Mouse (Mus musculus): ENCODE measurements around the gene Itgb6. TPM values are rescaled to one million over a fixed set of nuclear protein-coding genes. Genes with fewer than 3 reads are reported as not detected.

Itgb6 gene
- total and polyA plus RNA-seq, 2 experiments from 2014 or later: 0.51 to 2.4 TPM

GRCm38 (mm10) chr2:60658992-60659391 is 63.5 kb downstream of the Itgb6 start:
- no peak for ATAC-seq (ENCODE audit: insufficient read depth, low read depth)
- no peak overlapping the region for H3K4me2 ChIP-seq (ENCODE audit: low read depth, low read length)
- no peak overlapping the region for H3K4me3 ChIP-seq (ENCODE audit: low read depth, low read length)

GRCm38 (mm10) chr2:60654828-60655227 is 67.6 kb downstream of the Itgb6 start:
- DNase-seq (ENCODE audit: low spot score): no peak
- no peaks in the 10 kb centered on the region for H3K36me3 ChIP-seq (replicated peaks; ENCODE audit: control insufficient read depth, insufficient read depth, low read length)
- no peak overlapping the region for H3K4me2 ChIP-seq (ENCODE audit: low read depth, low read length)
- H3K4me1 ChIP-seq (ENCODE audit: control insufficient read depth, insufficient read depth): no peaks in the 10 kb centered on the region
- H3K27ac ChIP-seq (ENCODE audit: low read depth): no peak overlapping the region
- H3K27me3 ChIP-seq (ENCODE audit: control insufficient read depth, insufficient read depth, low read length): no peaks in the 10 kb centered on the region
- TF ChIP-seq EP300 (IDR thresholded peaks at IDR 0.05; ENCODE audit: low read depth): no peak
- no peak for TF ChIP-seq CTCF (IDR thresholded peaks at IDR 0.05; ENCODE audit: low read depth)
- no peaks in the 10 kb centered on the region for H3K9me3 ChIP-seq (replicated peaks; ENCODE audit: control insufficient read depth, low read length)
- ATAC-seq (ENCODE audit: insufficient read depth, low read depth): no peak
- 39% methylated on average over 4 of the region's 4 CpGs for WGBS
- no peak overlapping the region for H3K9ac ChIP-seq (replicated peaks; ENCODE audit: low read depth, low read length)
- H3K4me3 ChIP-seq (ENCODE audit: low read depth, low read length): no peak overlapping the region

More at GRCm38 (mm10) chr2:60658992-60659391, 63.5 kb downstream of the Itgb6 start:
- Histone ChIP-seq H3K36me3 (replicated peaks; ENCODE audit: control insufficient read depth, insufficient read depth, low read length) (no peaks in the 10 kb centered on the region), H3K27me3 (ENCODE audit: control insufficient read depth, insufficient read depth, low read length) (no peaks in the 10 kb centered on the region), H3K27ac (ENCODE audit: low read depth) (no peak overlapping the region), H3K4me1 (ENCODE audit: control insufficient read depth, insufficient read depth) (no peaks in the 10 kb centered on the region), H3K9ac (replicated peaks; ENCODE audit: low read depth, low read length) (no peak overlapping the region), H3K9me3 (replicated peaks; ENCODE audit: control insufficient read depth, low read length) (no peaks in the 10 kb centered on the region)
- 71% methylated on average over 3 of the region's 3 CpGs for WGBS
- DNase-seq (ENCODE audit: low spot score): no peak
- TF ChIP-seq EP300 (IDR thresholded peaks at IDR 0.05; ENCODE audit: low read depth) (no peak), CTCF (IDR thresholded peaks at IDR 0.05; ENCODE audit: low read depth) (no peak)

GRCm38 (mm10) chr2:60650155-60650554 is 72.3 kb downstream of the Itgb6 start:
- Histone ChIP-seq H3K9me3 (replicated peaks; ENCODE audit: control insufficient read depth, low read length) (no peaks in the 10 kb centered on the region), H3K4me3 (ENCODE audit: low read depth, low read length) (no peak overlapping the region), H3K36me3 (replicated peaks; ENCODE audit: control insufficient read depth, insufficient read depth, low read length) (no peaks in the 10 kb centered on the region), H3K27me3 (ENCODE audit: control insufficient read depth, insufficient read depth, low read length) (no peaks in the 10 kb centered on the region), H3K9ac (replicated peaks; ENCODE audit: low read depth, low read length) (no peak overlapping the region), H3K4me1 (ENCODE audit: control insufficient read depth, insufficient read depth) (no peaks in the 10 kb centered on the region), H3K27ac (ENCODE audit: low read depth) (no peak overlapping the region), H3K4me2 (ENCODE audit: low read depth, low read length) (no peak overlapping the region)
- 77% methylated on average over 5 of the region's 5 CpGs for WGBS
- TF ChIP-seq CTCF (IDR thresholded peaks at IDR 0.05; ENCODE audit: low read depth) (no peak), EP300 (IDR thresholded peaks at IDR 0.05; ENCODE audit: low read depth) (no peak)
- no peak for DNase-seq (ENCODE audit: low spot score)
- ATAC-seq (ENCODE audit: insufficient read depth, low read depth): no peak

- H3K4me1 ChIP-seq (ENCODE audit: control insufficient read depth, insufficient read depth): no peaks in the 10 kb centered on the region
- H3K27ac ChIP-seq (ENCODE audit: low read depth): no peak overlapping the region
- no peaks in the 10 kb centered on the region for H3K27me3 ChIP-seq (ENCODE audit: control insufficient read depth, insufficient read depth, low read length)
- DNase-seq (ENCODE audit: low spot score) (no peak), ATAC-seq (ENCODE audit: insufficient read depth, low read depth) (no peak)
- WGBS: 81% methylated on average over 5 of the region's 5 CpGs
- no peak overlapping the region for H3K9ac ChIP-seq (replicated peaks; ENCODE audit: low read depth, low read length)
- no peak overlapping the region for H3K4me3 ChIP-seq (ENCODE audit: low read depth, low read length)
- no peaks in the 10 kb centered on the region for H3K36me3 ChIP-seq (replicated peaks; ENCODE audit: control insufficient read depth, insufficient read depth, low read length)
- TF ChIP-seq CTCF (IDR thresholded peaks at IDR 0.05; ENCODE audit: low read depth) (no peak), EP300 (IDR thresholded peaks at IDR 0.05; ENCODE audit: low read depth) (no peak)
- H3K9me3 ChIP-seq (replicated peaks; ENCODE audit: control insufficient read depth, low read length): no peaks in the 10 kb centered on the region
- H3K4me2 ChIP-seq (ENCODE audit: low read depth, low read length): no peak overlapping the region
These were observed 74.8 kb downstream of the Itgb6 start for GRCm38 (mm10) chr2:60647650-60648049.

GRCm38 (mm10) chr2:60646583-60646982 is 75.9 kb downstream of the Itgb6 start:
- no peak overlapping the region for H3K27ac ChIP-seq (ENCODE audit: low read depth)
- H3K9me3 ChIP-seq (replicated peaks; ENCODE audit: control insufficient read depth, low read length): no peaks in the 10 kb centered on the region
- ATAC-seq (ENCODE audit: insufficient read depth, low read depth) (no peak), DNase-seq (ENCODE audit: low spot score) (no peak)
- H3K4me1 ChIP-seq (ENCODE audit: control insufficient read depth, insufficient read depth): no peaks in the 10 kb centered on the region
- TF ChIP-seq EP300 (IDR thresholded peaks at IDR 0.05; ENCODE audit: low read depth) (no peak), CTCF (IDR thresholded peaks at IDR 0.05; ENCODE audit: low read depth) (no peak)
- H3K4me3 ChIP-seq (ENCODE audit: low read depth, low read length): no peak overlapping the region
- no peaks in the 10 kb centered on the region for H3K27me3 ChIP-seq (ENCODE audit: control insufficient read depth, insufficient read depth, low read length)
- no peaks in the 10 kb centered on the region for H3K36me3 ChIP-seq (replicated peaks; ENCODE audit: control insufficient read depth, insufficient read depth, low read length)
- no peak overlapping the region for H3K4me2 ChIP-seq (ENCODE audit: low read depth, low read length)
- 94% methylated on average over 6 of the region's 6 CpGs for WGBS
- no peak overlapping the region for H3K9ac ChIP-seq (replicated peaks; ENCODE audit: low read depth, low read length)

GRCm38 (mm10) chr2:60643406-60643805 is 79.0 kb downstream of the Itgb6 start:
- Histone ChIP-seq H3K27ac (ENCODE audit: low read depth) (no peak overlapping the region), H3K36me3 (replicated peaks; ENCODE audit: control insufficient read depth, insufficient read depth, low read length) (no peaks in the 10 kb centered on the region), H3K4me2 (ENCODE audit: low read depth, low read length) (no peak overlapping the region), H3K9ac (replicated peaks; ENCODE audit: low read depth, low read length) (no peak overlapping the region), H3K4me1 (ENCODE audit: control insufficient read depth, insufficient read depth) (no peaks in the 10 kb centered on the region; the same call in 1 of the 2 replicates), H3K9me3 (replicated peaks; ENCODE audit: control insufficient read depth, low read length) (no peaks in the 10 kb centered on the region), H3K4me3 (ENCODE audit: low read depth, low read length) (no peak overlapping the region), H3K27me3 (ENCODE audit: control insufficient read depth, insufficient read depth, low read length) (no peaks in the 10 kb centered on the region)
- no peak for ATAC-seq (ENCODE audit: insufficient read depth, low read depth)
- no peak for DNase-seq (ENCODE audit: low spot score)
- WGBS: 88% methylated on average over 3 of the region's 3 CpGs
- TF ChIP-seq CTCF (IDR thresholded peaks at IDR 0.05; ENCODE audit: low read depth) (no peak), EP300 (IDR thresholded peaks at IDR 0.05; ENCODE audit: low read depth) (no peak)
